Mouse (Mus musculus) testis, adult 2 months (tissue): Measurements from ENCODE around the gene Krt222.

Experiments
- CTCF ChIP-seq: fragments of 200-500 bp; IDR thresholded peaks from 2 replicates; pipeline ENCODE4 v1.5.1; 2012; ENCODE audit warnings: low read depth, mild to moderate bottlenecking, inconsistent platforms, low read length, moderate library complexity; ENCODE audit not compliant: control insufficient read depth, insufficient read depth, insufficient replicate concordance
- POLR2A ChIP-seq: fragments of 200-500 bp; IDR thresholded peaks from 2 replicates; pipeline ENCODE4 v1.6.1; 2012; ENCODE audit warnings: low read depth, mild to moderate bottlenecking, inconsistent platforms, low read length, moderate library complexity; ENCODE audit not compliant: control insufficient read depth

- TF ChIP-seq CTCF: no peak
- TF ChIP-seq POLR2A: no peak
Measured at GRCm38 (mm10) chr11:99265220-99265619, 21.3 kb upstream of the Krt222 start.
